9 mouse cellular contexts compared by ENCODE assay signal in genomic region chr15:80930048-80930571, GRCm38 (mm10). TPM values are rescaled to one million over a fixed set of nuclear protein-coding genes. Genes with fewer than 3 reads are reported as not detected.
DNase-seq lines count a peak whose midpoint lies in the region; ATAC-seq lines count a peak whose summit lies in the region.
"Had no signal": no experiment of that assay in that cellular context is flagged by ENCODE, and none has a peak within 500 bp of the region (broad histone marks: within the 10 kb centered on the region; RNA-seq: fewer than 3 reads in every experiment).

No protein-coding gene starts in this region.

- WGBS in lung, embryonic 16.5 days, result 29% methylated on average over 14 of the region's 16 CpGs
- WGBS in limb, embryonic 11.5 days, result 5% methylated on average over 15 of the region's 16 CpGs

- no peak for DNase-seq in lung, adult 18-20 months
- peak; percentile 71 for DNase-seq in embryo, embryonic 10.5 days (ENCODE audit: low spot score)
- peak; percentile 77 for DNase-seq in limb, embryonic 11.5 days (ENCODE audit: low spot score)
- DNase-seq in thymus, postnatal 25 days, result peak; percentile 62
- DNase-seq in frontal cortex, postnatal 25 days (ENCODE audit: low spot score in 2 of 2), result no peak
- DNase-seq in kidney, adult 18-20 months, result no peak
- DNase-seq: adrenal gland, adult 2 months had no signal

- peak; percentile 49; the same call in 1 of the 2 replicates for ATAC-seq in lung, embryonic 16.5 days (ENCODE audit: low read depth)
- peak; percentile 75 for ATAC-seq in limb, embryonic 11.5 days (ENCODE audit: insufficient number of reproducible peaks, low FRiP score, low TSS enrichment, low read depth)

- H3K4me3 ChIP-seq in lung, embryonic 16.5 days (ENCODE audit: low read length), result no peak overlapping the region
- H3K4me3 ChIP-seq in limb, embryonic 11.5 days (ENCODE audit: low read depth, low read length), result no peak overlapping the region
- H3K4me3 ChIP-seq: myocyte had no signal

- no peak overlapping the region for H3K4me2 ChIP-seq in lung, embryonic 16.5 days (ENCODE audit: low read depth, low read length)
- no peak overlapping the region for H3K4me2 ChIP-seq in limb, embryonic 11.5 days (ENCODE audit: low read depth, severe bottlenecking)

- no peak overlapping the region for H3K9ac ChIP-seq in lung, embryonic 16.5 days (ENCODE audit: low read length)
- no peak overlapping the region for H3K9ac ChIP-seq in limb, embryonic 11.5 days (ENCODE audit: low read length)

- no peaks in the 10 kb centered on the region for H3K27me3 ChIP-seq in lung, embryonic 16.5 days (ENCODE audit: control insufficient read depth, insufficient read depth, low read depth, low read length)
- no peaks in the 10 kb centered on the region for H3K27me3 ChIP-seq in limb, embryonic 11.5 days (ENCODE audit: control insufficient read depth, insufficient read depth, low read length)

- H3K27ac ChIP-seq in lung, embryonic 16.5 days (ENCODE audit: low read length), result no peak overlapping the region
- 0 out of 2 replicates have a peak overlapping the region, but pooled peaks have one; percentile 43 for H3K27ac ChIP-seq in limb, embryonic 11.5 days (replicated peaks; ENCODE audit: low read depth, low read length)

- H3K4me1 ChIP-seq in lung, embryonic 16.5 days (replicated peaks; ENCODE audit: control insufficient read depth, insufficient read depth, low read length), result peaks cover 2% of the 10 kb centered on the region; the same call in 1 of the 2 replicates
- no peaks in the 10 kb centered on the region for H3K4me1 ChIP-seq in limb, embryonic 11.5 days (ENCODE audit: control insufficient read depth, insufficient read depth, low read length)

- H3K36me3 ChIP-seq in lung, embryonic 16.5 days (ENCODE audit: control insufficient read depth, insufficient read depth, low read length), result peaks cover 24% of the 10 kb centered on the region
- peaks cover 8% of the 10 kb centered on the region; the same call in 1 of the 2 replicates for H3K36me3 ChIP-seq in limb, embryonic 11.5 days (ENCODE audit: control insufficient read depth, insufficient read depth, low read length)

- no peaks in the 10 kb centered on the region for H3K9me3 ChIP-seq in lung, embryonic 16.5 days (ENCODE audit: control insufficient read depth, low read length)
- H3K9me3 ChIP-seq in limb, embryonic 11.5 days (ENCODE audit: control insufficient read depth, low read length), result no peaks in the 10 kb centered on the region

RNA-seq across cellular contexts. Expression of gene Adsl, which starts 18.2 kb away (rescaled TPM):
- 133 and 135 TPM in 2 replicates for polyA plus RNA-seq in lung, embryonic 16.5 days (2015; fragmentation: Nextera tagmentation; extraction: Ambion mirVana)
- 196 and 197 TPM in 2 replicates for polyA plus RNA-seq in limb, embryonic 11.5 days (2014; fragmentation: Nextera tagmentation; extraction: Ambion mirVana)

RNA-seq across cellular contexts. Expression of gene Sgsm3, which starts 47.5 kb away (rescaled TPM):
- polyA plus RNA-seq in lung, embryonic 16.5 days (2015; fragmentation: Nextera tagmentation; extraction: Ambion mirVana), result 45.9 and 46.2 TPM in 2 replicates
- 20.2 and 20.8 TPM in 2 replicates for polyA plus RNA-seq in limb, embryonic 11.5 days (2014; fragmentation: Nextera tagmentation; extraction: Ambion mirVana)

Comparison
In these comparisons a context has a peak if more than half of its experiments do, and no peak if none do; other contexts are left out.
1. DNase-seq: peak in embryo, embryonic 10.5 days (single experiment), limb, embryonic 11.5 days (single experiment) and thymus, postnatal 25 days (single experiment); none in lung, adult 18-20 months (0 of 2), frontal cortex, postnatal 25 days (0 of 2) and kidney, adult 18-20 months (single experiment).